Mouse (Mus musculus) brain, adult 2 months (tissue): Measurements from ENCODE around the gene Atp8a2.
A peak's percentile ranks its signal among the peaks of the same experiment; 100 is the strongest.

ENCODE experiments used
- DNase-seq: peaks from one replicate; pipeline ENCODE4 v3.0.0; 2011; ENCODE audit warnings: low read depth, low spot score

Atp8a2 gene

GRCm38 (mm10) chr14:59715695-59716442 is 481.1 kb downstream of the Atp8a2 start:
- DNase-seq: peak; percentile 72

GRCm38 (mm10) chr14:59709505-59710335 is 487.3 kb downstream of the Atp8a2 start:
- DNase-seq: no peak

GRCm38 (mm10) chr14:59708009-59708408 is 489.0 kb downstream of the Atp8a2 start:
- no peak for DNase-seq

GRCm38 (mm10) chr14:59705326-59706058 is 491.5 kb downstream of the Atp8a2 start:
- DNase-seq: no peak

- peak; percentile 19 for DNase-seq
Measured at GRCm38 (mm10) chr14:59701492-59701891, 495.5 kb downstream of the Atp8a2 start.

- DNase-seq: no peak
Measured at GRCm38 (mm10) chr14:59695160-59695559, 501.8 kb downstream of the Atp8a2 start.

- DNase-seq: peak; percentile 23
Measured at GRCm38 (mm10) chr14:59692164-59692563, 504.8 kb downstream of the Atp8a2 start.

- DNase-seq: no peak
Measured at GRCm38 (mm10) chr14:59691402-59691801, 505.6 kb downstream of the Atp8a2 start.

- no peak for DNase-seq
Measured at GRCm38 (mm10) chr14:59690954-59691353, 506.0 kb downstream of the Atp8a2 start.

GRCm38 (mm10) chr14:59689596-59689995 is 507.4 kb downstream of the Atp8a2 start:
- DNase-seq: no peak

GRCm38 (mm10) chr14:59686229-59686628 is 510.8 kb downstream of the Atp8a2 start:
- DNase-seq: no peak

- DNase-seq: no peak
Measured at GRCm38 (mm10) chr14:59685343-59685742, 511.6 kb downstream of the Atp8a2 start.

GRCm38 (mm10) chr14:59681906-59682305 is 515.1 kb downstream of the Atp8a2 start:
- DNase-seq: no peak

- DNase-seq: peak; percentile 10
Measured at GRCm38 (mm10) chr14:59677598-59678003, 519.4 kb downstream of the Atp8a2 start.

- DNase-seq: no peak
Measured at GRCm38 (mm10) chr14:59675330-59675729, 521.6 kb downstream of the Atp8a2 start.

GRCm38 (mm10) chr14:59674556-59674955 is 522.4 kb downstream of the Atp8a2 start:
- DNase-seq: no peak

GRCm38 (mm10) chr14:59672893-59673515 is 524.0 kb downstream of the Atp8a2 start:
- no peak for DNase-seq

- DNase-seq: no peak
Measured at GRCm38 (mm10) chr14:59657098-59657497, 539.9 kb downstream of the Atp8a2 start.

- DNase-seq: peak; percentile 26
Measured at GRCm38 (mm10) chr14:59656591-59656990, 540.4 kb downstream of the Atp8a2 start.

GRCm38 (mm10) chr14:59649337-59649736 is 547.6 kb downstream of the Atp8a2 start:
- no peak for DNase-seq

- DNase-seq: no peak
Measured at GRCm38 (mm10) chr14:59648611-59649010, 548.4 kb downstream of the Atp8a2 start.
